Mouse (Mus musculus): ENCODE results near the gene Acer3. TPM values are rescaled to one million over a fixed set of nuclear protein-coding genes. Genes with fewer than 3 reads are reported as not detected.

Acer3 gene
- 23.7 and 28.3 TPM in 2 replicates for polyA plus RNA-seq (2014; fragmentation: Nextera tagmentation; extraction: Ambion mirVana)

DNA sequence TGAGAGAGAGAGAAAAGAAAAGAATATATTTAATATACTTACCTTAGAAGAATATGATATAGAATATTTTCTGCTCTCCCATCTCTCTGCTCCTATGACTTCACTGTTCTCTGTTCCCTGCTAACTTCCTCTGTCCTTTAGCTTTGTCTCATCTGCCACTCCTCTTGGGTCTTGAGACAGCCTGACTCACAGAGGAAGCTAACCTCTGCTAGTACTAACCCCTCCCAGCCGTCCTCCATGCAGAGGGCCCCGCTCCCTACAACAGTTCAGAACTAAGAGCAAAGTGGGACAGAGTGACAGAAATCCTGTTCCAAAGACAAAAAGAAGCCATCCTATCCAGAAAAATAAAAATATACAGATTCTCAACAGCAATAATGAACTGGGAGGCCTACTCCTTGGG, at the start of gene Acer3:
Gene Acer3 (minus strand): TSS at position 126 of the 400 bp plus-strand sequence.
- H3K27me3 ChIP-seq (ENCODE audit: control insufficient read depth, insufficient read depth, low read length) = no peaks in the 10 kb centered on the region
- H3K4me1 ChIP-seq (ENCODE audit: control insufficient read depth, insufficient read depth, low read length) = peaks cover 4% of the 10 kb centered on the region; the same call in 1 of the 2 replicates
- H3K9ac ChIP-seq (replicated peaks; ENCODE audit: low read depth, low read length) = no peak within 1 kb of the TSS
- ATAC-seq (ENCODE audit: low read depth) = no peak
- 91% methylated on average over 2 of the region's 2 CpGs for WGBS
- H3K9me3 ChIP-seq (ENCODE audit: control insufficient read depth, low read length) = no peaks in the 10 kb centered on the region
- no peaks in the 10 kb centered on the region for H3K36me3 ChIP-seq (ENCODE audit: control insufficient read depth, insufficient read depth, low read length)
- H3K27ac ChIP-seq (ENCODE audit: low read depth, low read length) = no peak within 1 kb of the TSS
- H3K4me3 ChIP-seq (ENCODE audit: low read depth, low read length) = no peak within 1 kb of the TSS
- no peak within 1 kb of the TSS for H3K4me2 ChIP-seq (ENCODE audit: low read depth, low read length)

GRCm38 (mm10) chr7:98369762-98370369, 48.9 kb upstream of the Acer3 start:
- H3K9me3 ChIP-seq (ENCODE audit: control insufficient read depth, low read length) = no peaks in the 10 kb centered on the region
- no peak overlapping the region for H3K4me2 ChIP-seq (ENCODE audit: low read depth, low read length)
- H3K4me1 ChIP-seq (ENCODE audit: control insufficient read depth, insufficient read depth, low read length) = no peaks in the 10 kb centered on the region
- H3K27ac ChIP-seq (ENCODE audit: low read depth, low read length) = no peak overlapping the region
- no peaks in the 10 kb centered on the region for H3K27me3 ChIP-seq (ENCODE audit: control insufficient read depth, insufficient read depth, low read length)
- H3K9ac ChIP-seq (replicated peaks; ENCODE audit: low read depth, low read length) = no peak overlapping the region
- no peak for ATAC-seq (ENCODE audit: low read depth)
- no peaks in the 10 kb centered on the region for H3K36me3 ChIP-seq (ENCODE audit: control insufficient read depth, insufficient read depth, low read length)
- WGBS = 57% methylated on average over 10 of the region's 10 CpGs
- H3K4me3 ChIP-seq (ENCODE audit: low read depth, low read length) = no peak overlapping the region

DNA sequence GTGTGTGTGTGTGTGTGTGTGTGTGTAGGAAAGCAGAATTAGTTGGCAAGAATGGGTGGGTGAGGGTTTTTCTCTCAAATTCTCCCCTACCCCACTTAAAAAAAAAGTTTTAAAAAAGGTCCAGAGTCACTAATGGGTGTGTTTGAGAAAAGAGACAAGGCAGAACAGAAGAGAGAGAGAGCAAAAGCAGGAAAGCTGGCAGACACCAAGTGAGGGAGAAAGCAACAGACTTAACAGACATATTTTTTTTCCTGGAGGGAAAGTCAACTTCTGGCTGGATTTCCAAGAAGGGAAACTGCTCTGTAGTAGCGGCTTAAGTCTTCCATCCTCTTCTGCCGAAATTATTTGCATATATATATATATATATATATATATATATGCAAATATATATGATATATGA, 40.7 kb upstream of the Acer3 start:
- Histone ChIP-seq H3K4me2 (ENCODE audit: low read depth, low read length) (peak overlapping the region; percentile 89; the same call in 1 of the 2 replicates), H3K36me3 (ENCODE audit: control insufficient read depth, insufficient read depth, low read length) (no peaks in the 10 kb centered on the region), H3K9me3 (ENCODE audit: control insufficient read depth, low read length) (no peaks in the 10 kb centered on the region), H3K27ac (ENCODE audit: low read depth, low read length) (no peak overlapping the region), H3K4me3 (ENCODE audit: low read depth, low read length) (0 out of 2 replicates have a peak overlapping the region, but pooled peaks have one; percentile 80), H3K9ac (replicated peaks; ENCODE audit: low read depth, low read length) (no peak overlapping the region), H3K27me3 (ENCODE audit: control insufficient read depth, insufficient read depth, low read length) (no peaks in the 10 kb centered on the region), H3K4me1 (ENCODE audit: control insufficient read depth, insufficient read depth, low read length) (peaks cover 7% of the 10 kb centered on the region; the same call in 1 of the 2 replicates)
- ATAC-seq (ENCODE audit: low read depth) = no peak
- WGBS = 57% methylated on average over 2 of the region's 2 CpGs

DNA sequence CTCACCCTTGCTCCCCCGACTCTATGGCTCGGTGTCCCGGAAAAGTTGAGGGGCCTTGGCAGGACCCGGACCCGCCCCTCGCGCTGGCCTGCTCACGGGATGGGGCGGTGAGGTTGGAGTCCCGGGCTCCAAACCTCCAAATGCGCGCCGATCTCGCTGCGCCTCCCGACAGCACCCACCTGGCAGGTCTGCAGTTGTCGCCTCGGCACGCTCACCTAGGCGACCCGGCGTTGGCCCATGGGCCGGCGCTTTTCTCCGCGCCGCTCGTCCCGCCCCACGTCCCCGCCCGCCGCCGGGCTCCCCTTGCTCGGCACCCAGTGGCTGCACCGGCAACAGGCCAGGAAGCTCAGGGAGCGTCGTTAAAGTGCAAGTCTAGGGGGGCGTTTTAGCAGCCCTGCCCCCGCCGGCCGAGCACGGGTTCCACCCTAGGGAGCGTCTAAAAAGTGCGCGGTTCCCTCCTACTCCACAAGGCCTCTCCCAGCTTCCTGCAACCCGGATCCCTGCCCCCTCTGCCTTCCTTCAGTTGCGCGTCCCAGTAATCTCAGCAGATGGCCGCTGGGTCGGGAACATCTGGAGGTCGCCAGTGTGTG, 40.1 kb upstream of the Acer3 start, which contains the start of gene Tsku:
Gene Tsku (minus strand): TSS at position 266 of the 590 bp plus-strand sequence.
- Histone ChIP-seq H3K9me3 (ENCODE audit: control insufficient read depth, low read length) (no peaks in the 10 kb centered on the region), H3K4me3 (ENCODE audit: low read depth, low read length) (peak within 1 kb of the TSS; percentile 80), H3K9ac (replicated peaks; ENCODE audit: low read depth, low read length) (peak within 1 kb of the TSS; percentile 80), H3K27me3 (ENCODE audit: control insufficient read depth, insufficient read depth, low read length) (no peaks in the 10 kb centered on the region), H3K4me2 (ENCODE audit: low read depth, low read length) (peak within 1 kb of the TSS; percentile 89), H3K27ac (ENCODE audit: low read depth, low read length) (peak within 1 kb of the TSS; percentile 80), H3K4me1 (ENCODE audit: control insufficient read depth, insufficient read depth, low read length) (peaks cover 9% of the 10 kb centered on the region; the same call in 1 of the 2 replicates), H3K36me3 (ENCODE audit: control insufficient read depth, insufficient read depth, low read length) (no peaks in the 10 kb centered on the region)
- under 1% methylated on average over 52 of the region's 52 CpGs for WGBS
- ATAC-seq (ENCODE audit: low read depth) = peak; percentile 92

DNA sequence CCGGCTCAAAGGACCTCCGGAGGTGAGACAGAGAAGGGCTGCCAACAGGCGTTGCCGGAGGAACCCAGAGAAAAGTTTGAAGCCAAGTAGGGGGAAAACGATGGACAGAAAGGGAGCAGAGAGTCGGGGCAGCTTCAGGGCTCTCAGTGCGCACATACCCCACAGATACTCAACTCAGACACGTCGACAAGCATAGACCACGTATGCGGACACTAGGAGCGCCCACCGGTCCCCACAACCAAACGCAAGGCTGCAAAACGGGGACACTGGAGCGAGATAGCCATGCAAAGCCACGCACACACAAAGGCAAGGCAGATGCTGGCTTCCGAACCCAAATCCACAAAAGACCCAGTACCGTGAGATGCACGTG, 39.6 kb upstream of the Acer3 start:
- Histone ChIP-seq H3K9me3 (ENCODE audit: control insufficient read depth, low read length) (no peaks in the 10 kb centered on the region), H3K9ac (replicated peaks; ENCODE audit: low read depth, low read length) (peak overlapping the region; percentile 80), H3K4me2 (ENCODE audit: low read depth, low read length) (peak overlapping the region; percentile 89), H3K4me3 (ENCODE audit: low read depth, low read length) (peak overlapping the region; percentile 80), H3K27me3 (ENCODE audit: control insufficient read depth, insufficient read depth, low read length) (no peaks in the 10 kb centered on the region), H3K36me3 (ENCODE audit: control insufficient read depth, insufficient read depth, low read length) (no peaks in the 10 kb centered on the region), H3K4me1 (ENCODE audit: control insufficient read depth, insufficient read depth, low read length) (peaks cover 13% of the 10 kb centered on the region; the same call in 1 of the 2 replicates), H3K27ac (ENCODE audit: low read depth, low read length) (peak overlapping the region; percentile 80)
- WGBS = under 1% methylated on average over 20 of the region's 20 CpGs
- peak; percentile 35; the same call in 1 of the 2 replicates for ATAC-seq (ENCODE audit: low read depth)

DNA sequence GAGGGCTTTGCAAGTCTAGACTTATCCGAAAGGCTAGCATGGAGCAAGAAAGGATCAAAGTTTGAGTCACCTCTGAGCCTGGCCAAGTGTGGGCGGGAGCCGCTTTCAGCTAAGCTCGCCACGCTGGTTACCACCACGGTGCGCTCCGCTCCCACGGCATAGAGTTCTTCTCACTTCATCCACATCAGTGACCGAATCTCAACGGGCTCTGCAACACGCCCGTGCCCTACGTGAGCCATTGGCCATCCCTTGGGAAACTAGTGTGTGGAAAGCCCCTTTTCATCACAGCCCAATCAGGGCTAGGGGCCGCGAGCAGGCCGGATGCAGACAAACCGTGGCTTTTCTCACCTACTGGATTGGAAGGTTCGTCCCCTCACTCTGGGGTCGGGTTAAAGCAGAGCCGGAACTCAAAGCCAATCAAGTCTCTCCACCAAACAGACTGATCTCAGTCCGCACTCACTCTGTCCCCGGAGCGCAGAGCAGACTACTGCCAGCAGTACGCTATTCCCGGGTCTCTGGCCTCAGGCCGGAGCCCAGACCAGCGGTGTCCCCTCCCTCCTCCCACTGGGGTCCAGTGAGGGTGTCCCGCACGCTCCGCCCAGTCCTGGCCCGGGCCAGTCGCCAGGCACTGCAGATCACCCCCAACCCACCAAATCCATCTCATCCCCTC, 39.1 kb upstream of the Acer3 start:
- peak overlapping the region; percentile 80 for H3K27ac ChIP-seq (ENCODE audit: low read depth, low read length)
- H3K4me1 ChIP-seq (ENCODE audit: control insufficient read depth, insufficient read depth, low read length) = peaks cover 15% of the 10 kb centered on the region
- peak overlapping the region; percentile 89 for H3K4me2 ChIP-seq (ENCODE audit: low read depth, low read length)
- H3K27me3 ChIP-seq (ENCODE audit: control insufficient read depth, insufficient read depth, low read length) = no peaks in the 10 kb centered on the region
- no peaks in the 10 kb centered on the region for H3K9me3 ChIP-seq (ENCODE audit: control insufficient read depth, low read length)
- ATAC-seq (ENCODE audit: low read depth) = peak; percentile 71
- under 1% methylated on average over 33 of the region's 33 CpGs for WGBS
- no peaks in the 10 kb centered on the region for H3K36me3 ChIP-seq (ENCODE audit: control insufficient read depth, insufficient read depth, low read length)
- peak overlapping the region; percentile 80 for H3K9ac ChIP-seq (replicated peaks; ENCODE audit: low read depth, low read length)
- peak overlapping the region; percentile 80 for H3K4me3 ChIP-seq (ENCODE audit: low read depth, low read length)

DNA sequence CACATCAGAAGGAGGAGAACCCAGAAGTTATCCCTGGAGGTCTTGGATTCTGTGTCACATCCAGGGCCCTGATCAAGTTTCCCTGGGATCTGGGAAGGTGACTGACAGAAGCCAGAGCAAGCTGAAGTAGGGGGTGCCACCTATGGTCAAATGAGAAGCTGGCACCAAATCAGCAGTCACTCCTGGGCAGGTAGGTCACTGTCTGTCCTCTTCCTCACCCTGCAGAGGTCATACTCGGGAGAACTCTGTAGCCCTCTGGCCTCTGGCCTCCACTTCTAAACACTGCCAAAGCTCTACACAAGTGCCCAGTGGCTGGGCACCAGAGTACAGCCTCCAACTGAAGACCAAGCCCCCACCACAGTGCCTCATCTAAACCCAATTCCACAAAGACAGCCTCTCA, 37.0 kb upstream of the Acer3 start:
- H3K36me3 ChIP-seq (ENCODE audit: control insufficient read depth, insufficient read depth, low read length) = no peaks in the 10 kb centered on the region
- no peak overlapping the region for H3K27ac ChIP-seq (ENCODE audit: low read depth, low read length)
- no peak overlapping the region for H3K9ac ChIP-seq (replicated peaks; ENCODE audit: low read depth, low read length)
- H3K4me1 ChIP-seq (ENCODE audit: control insufficient read depth, insufficient read depth, low read length) = peaks cover 24% of the 10 kb centered on the region
- no peaks in the 10 kb centered on the region for H3K9me3 ChIP-seq (ENCODE audit: control insufficient read depth, low read length)
- H3K27me3 ChIP-seq (ENCODE audit: control insufficient read depth, insufficient read depth, low read length) = no peaks in the 10 kb centered on the region
- no peak overlapping the region for H3K4me2 ChIP-seq (ENCODE audit: low read depth, low read length)
- no peak overlapping the region for H3K4me3 ChIP-seq (ENCODE audit: low read depth, low read length)
- ATAC-seq (ENCODE audit: low read depth) = no peak
- WGBS = 83% methylated on average over 1 of the region's 1 CpGs

- ATAC-seq (ENCODE audit: low read depth) = no peak
- Histone ChIP-seq H3K27me3 (ENCODE audit: control insufficient read depth, insufficient read depth, low read length) (no peaks in the 10 kb centered on the region), H3K4me2 (ENCODE audit: low read depth, low read length) (no peak overlapping the region), H3K36me3 (ENCODE audit: control insufficient read depth, insufficient read depth, low read length) (no peaks in the 10 kb centered on the region), H3K4me3 (ENCODE audit: low read depth, low read length) (no peak overlapping the region), H3K4me1 (ENCODE audit: control insufficient read depth, insufficient read depth, low read length) (peaks cover 24% of the 10 kb centered on the region), H3K9ac (replicated peaks; ENCODE audit: low read depth, low read length) (no peak overlapping the region), H3K27ac (ENCODE audit: low read depth, low read length) (no peak overlapping the region), H3K9me3 (ENCODE audit: control insufficient read depth, low read length) (no peaks in the 10 kb centered on the region)
- WGBS = 88% methylated on average over 5 of the region's 5 CpGs
Observed at GRCm38 (mm10) chr7:98357324-98357723, 36.3 kb upstream of the Acer3 start.

- no peak overlapping the region for H3K4me3 ChIP-seq (ENCODE audit: low read depth, low read length)
- no peaks in the 10 kb centered on the region for H3K27me3 ChIP-seq (ENCODE audit: control insufficient read depth, insufficient read depth, low read length)
- peaks cover 22% of the 10 kb centered on the region for H3K4me1 ChIP-seq (ENCODE audit: control insufficient read depth, insufficient read depth, low read length)
- H3K36me3 ChIP-seq (ENCODE audit: control insufficient read depth, insufficient read depth, low read length) = peaks cover 10% of the 10 kb centered on the region; the same call in 1 of the 2 replicates
- H3K9me3 ChIP-seq (ENCODE audit: control insufficient read depth, low read length) = no peaks in the 10 kb centered on the region
- no peak overlapping the region for H3K9ac ChIP-seq (replicated peaks; ENCODE audit: low read depth, low read length)
- 47% methylated on average over 4 of the region's 4 CpGs for WGBS
- ATAC-seq (ENCODE audit: low read depth) = no peak
- H3K27ac ChIP-seq (ENCODE audit: low read depth, low read length) = peak overlapping the region; percentile 55
- no peak overlapping the region for H3K4me2 ChIP-seq (ENCODE audit: low read depth, low read length)
Observed at GRCm38 (mm10) chr7:98354921-98355310, 33.9 kb upstream of the Acer3 start.

Measured in neural tube, embryonic 14.5 days (tissue).